Mouse (Mus musculus) kidney, embryonic 16.5 days (tissue): ENCODE measurements at regions not wholly inside any gene's neighbourhood (a gene's known extent, or its start where the extent isn't known, plus 50 kb on each side); places are given as distances from the start of the nearest gene placed in this dataset.
A peak's percentile ranks its signal among the peaks of the same experiment; 100 is the strongest.

ENCODE experiments used
- ATAC-seq: fragments of 200-750 bp; cut with Nextera tagmentation; 2 replicates; pipeline ENCODE4 v1.8.0; 2017; ENCODE audit warnings: moderate TSS enrichment; ENCODE audit not compliant: low FRiP score, low TSS enrichment
- H3K27ac ChIP-seq: fragments of 300-500 bp; sonication (generic); 2 replicates; pipeline ENCODE4 v1.5.1; 2014; ENCODE audit warnings: low read length
- H3K27me3 ChIP-seq: fragments of 300-500 bp; sonication (generic); 2 replicates; pipeline ENCODE4 v1.6.1; 2014; ENCODE audit warnings: low read length, control low read depth, mixed read lengths; ENCODE audit not compliant: insufficient read depth
- H3K36me3 ChIP-seq: fragments of 300-500 bp; sonication (generic); 2 replicates; pipeline ENCODE4 v1.6.1; 2014; ENCODE audit warnings: low read length, control low read depth, mixed read lengths; ENCODE audit not compliant: insufficient read depth
- H3K4me1 ChIP-seq: fragments of 300-500 bp; sonication (generic); 2 replicates; pipeline ENCODE4 v1.6.1; 2014; ENCODE audit warnings: low read length, control low read depth, mixed read lengths; ENCODE audit not compliant: insufficient read depth
- H3K4me2 ChIP-seq: fragments of 300-500 bp; sonication (generic); replicated peaks from 2 replicates; pipeline ENCODE4 v1.6.1; 2014; ENCODE audit warnings: low read depth, low read length
- H3K4me3 ChIP-seq: fragments of 300-500 bp; sonication (generic); 2 replicates; pipeline ENCODE4 v1.5.1; 2014; ENCODE audit warnings: mild to moderate bottlenecking, low read length
- H3K9ac ChIP-seq: fragments of 300-500 bp; sonication (generic); replicated peaks from 2 replicates; pipeline ENCODE4 v1.6.1; 2014; ENCODE audit warnings: low read length
- H3K9me3 ChIP-seq: fragments of 300-500 bp; sonication (generic); 2 replicates; pipeline ENCODE4 v1.6.1; 2016; ENCODE audit warnings: low read length, control low read depth
- WGBS: fragments of 180-500 bp; shearing (Covaris S2); extraction: QIAGEN DNeasy Blood & Tissue Kit; methylation state at CpG from one replicate; pipeline ENCODE4 v1.1.7; 2014; 5-methylcytosine and 5-hydroxymethylcytosine counted together

DNA sequence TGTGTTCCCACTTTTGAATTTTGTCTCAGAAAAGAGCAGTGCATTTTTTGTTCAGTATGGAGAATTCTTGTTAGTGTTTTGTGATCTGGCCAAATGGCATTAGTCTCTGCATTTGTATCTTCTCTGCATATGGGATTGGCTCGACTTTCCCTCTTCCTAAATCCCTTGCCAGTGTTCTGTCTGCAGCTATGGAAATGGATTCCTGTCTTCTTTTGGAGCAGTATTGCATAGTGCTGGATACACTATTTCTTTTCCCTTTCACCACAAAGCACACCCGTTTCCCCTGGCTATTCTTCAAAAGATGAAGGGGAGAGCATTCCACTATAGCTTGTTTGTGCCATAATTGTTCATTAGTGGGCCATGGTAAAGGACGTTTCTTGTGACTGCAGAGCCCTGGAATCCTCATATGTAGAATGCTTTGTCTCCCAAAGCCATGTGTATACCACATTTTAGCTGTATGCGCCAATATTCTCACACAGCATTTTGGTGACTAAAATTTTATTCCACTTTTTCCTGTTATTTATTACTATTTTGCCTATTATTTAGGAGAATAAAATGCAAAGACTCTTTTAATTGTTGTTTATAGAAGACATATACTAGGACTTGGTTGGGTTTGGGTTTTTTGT, 197.8 kb downstream of the Hs3st1 start:
- ATAC-seq, result no peak
- H3K36me3 ChIP-seq, result no peaks in the 10 kb centered on the region
- no peaks in the 10 kb centered on the region for H3K27me3 ChIP-seq
- H3K4me1 ChIP-seq, result no peaks in the 10 kb centered on the region
- no peak overlapping the region for H3K4me2 ChIP-seq
- WGBS, result 69% methylated on average over 4 of the region's 4 CpGs
- no peaks in the 10 kb centered on the region for H3K9me3 ChIP-seq
- no peak overlapping the region for H3K27ac ChIP-seq
- no peak overlapping the region for H3K9ac ChIP-seq
- H3K4me3 ChIP-seq, result no peak overlapping the region

- Histone ChIP-seq H3K4me1 (no peaks in the 10 kb centered on the region), H3K27ac (no peak overlapping the region)
Observed at GRCm38 (mm10) chr5:39537044-39537443, 218.2 kb downstream of the Hs3st1 start.

GRCm38 (mm10) chr5:39536351-39536750, 218.9 kb downstream of the Hs3st1 start:
- no peak overlapping the region for H3K4me2 ChIP-seq
- H3K27me3 ChIP-seq, result no peaks in the 10 kb centered on the region
- no peak overlapping the region for H3K9ac ChIP-seq
- no peaks in the 10 kb centered on the region for H3K4me1 ChIP-seq
- ATAC-seq, result no peak
- 61% methylated on average over 2 of the region's 2 CpGs for WGBS
- H3K36me3 ChIP-seq, result no peaks in the 10 kb centered on the region
- H3K27ac ChIP-seq, result no peak overlapping the region
- H3K9me3 ChIP-seq, result no peaks in the 10 kb centered on the region
- no peak overlapping the region for H3K4me3 ChIP-seq

More at GRCm38 (mm10) chr5:39537044-39537443, 218.2 kb downstream of the Hs3st1 start:
- WGBS, result 68% methylated on average over 2 of the region's 2 CpGs
- no peak overlapping the region for H3K4me3 ChIP-seq
- no peak overlapping the region for H3K9ac ChIP-seq
- no peaks in the 10 kb centered on the region for H3K36me3 ChIP-seq
- no peak overlapping the region for H3K4me2 ChIP-seq
- H3K27me3 ChIP-seq, result no peaks in the 10 kb centered on the region
- ATAC-seq, result no peak
- no peaks in the 10 kb centered on the region for H3K9me3 ChIP-seq

DNA sequence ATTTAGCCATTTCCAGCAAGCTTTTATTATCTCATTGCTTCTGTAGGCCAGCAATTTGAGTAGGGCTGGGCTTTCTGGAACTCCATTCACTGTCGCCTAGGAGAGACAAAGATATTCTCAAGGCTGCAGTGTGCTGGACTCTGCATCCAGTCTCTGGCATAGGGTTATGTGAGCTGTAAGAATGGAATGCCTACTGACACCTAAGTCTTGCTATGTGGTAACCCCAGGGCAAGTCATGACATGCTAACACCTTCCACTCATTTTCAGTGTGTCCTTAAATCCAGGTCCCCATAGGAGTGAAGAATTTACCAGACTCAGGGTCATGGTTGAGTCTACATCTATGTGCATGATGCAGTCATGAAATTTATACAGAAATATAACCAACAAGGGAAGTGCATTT, 245.0 kb downstream of the Hs3st1 start:
- no peak overlapping the region for H3K9ac ChIP-seq
- H3K4me2 ChIP-seq, result no peak overlapping the region
- 85% methylated on average over 1 of the region's 1 CpGs for WGBS
- no peaks in the 10 kb centered on the region for H3K27me3 ChIP-seq
- no peak overlapping the region for H3K27ac ChIP-seq
- H3K4me1 ChIP-seq, result no peaks in the 10 kb centered on the region
- H3K36me3 ChIP-seq, result no peaks in the 10 kb centered on the region
- ATAC-seq, result no peak
- H3K9me3 ChIP-seq, result no peaks in the 10 kb centered on the region
- H3K4me3 ChIP-seq, result no peak overlapping the region

DNA sequence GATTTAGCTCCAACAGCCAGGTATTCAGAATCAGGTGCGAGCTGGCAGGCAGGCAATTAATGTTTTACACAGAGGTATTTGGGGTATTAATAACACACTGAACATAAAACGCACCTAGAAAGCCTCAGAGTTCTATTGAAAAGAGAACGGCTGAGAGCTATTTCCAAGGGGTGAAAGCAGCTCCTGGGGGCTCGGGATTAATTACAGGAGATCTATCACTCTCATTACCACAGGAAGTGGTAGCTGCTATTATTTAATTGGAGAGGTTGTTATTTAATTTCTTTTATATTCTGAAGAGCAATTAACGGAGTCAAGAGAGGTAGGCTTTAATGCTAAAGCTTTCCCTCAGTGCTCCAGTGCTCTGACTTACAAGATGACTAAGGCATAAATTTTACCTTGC, 272.5 kb downstream of the Hs3st1 start:
- 47% methylated on average over 5 of the region's 5 CpGs for WGBS

GRCm38 (mm10) chr5:39458116-39458525, 297.2 kb downstream of the Hs3st1 start:
- no peak overlapping the region for H3K9ac ChIP-seq
- H3K27ac ChIP-seq, result no peak overlapping the region
- H3K4me3 ChIP-seq, result no peak overlapping the region
- no peaks in the 10 kb centered on the region for H3K9me3 ChIP-seq
- no peaks in the 10 kb centered on the region for H3K27me3 ChIP-seq
- 44% methylated on average over 2 of the region's 2 CpGs for WGBS
- no peak; the same call in 1 of the 2 replicates for ATAC-seq
- H3K36me3 ChIP-seq, result no peaks in the 10 kb centered on the region
- H3K4me1 ChIP-seq, result no peaks in the 10 kb centered on the region
- no peak overlapping the region for H3K4me2 ChIP-seq

More for the DNA sequence above, 272.5 kb downstream of the Hs3st1 start:
- ATAC-seq, result no peak
- no peak overlapping the region for H3K27ac ChIP-seq
- H3K4me3 ChIP-seq, result no peak overlapping the region
- no peaks in the 10 kb centered on the region for H3K27me3 ChIP-seq
- H3K36me3 ChIP-seq, result no peaks in the 10 kb centered on the region
- no peaks in the 10 kb centered on the region for H3K4me1 ChIP-seq
- H3K9ac ChIP-seq, result no peak overlapping the region
- no peaks in the 10 kb centered on the region for H3K9me3 ChIP-seq
- H3K4me2 ChIP-seq, result no peak overlapping the region

- no peak overlapping the region for H3K4me3 ChIP-seq
- no peaks in the 10 kb centered on the region for H3K27me3 ChIP-seq
- no peak overlapping the region for H3K27ac ChIP-seq
- H3K9ac ChIP-seq, result no peak overlapping the region
- H3K4me2 ChIP-seq, result no peak overlapping the region
- no peaks in the 10 kb centered on the region for H3K36me3 ChIP-seq
- no peaks in the 10 kb centered on the region for H3K4me1 ChIP-seq
- no peaks in the 10 kb centered on the region for H3K9me3 ChIP-seq
- no peak for ATAC-seq
Observed at GRCm38 (mm10) chr5:39453706-39454105, 301.6 kb downstream of the Hs3st1 start.

DNA sequence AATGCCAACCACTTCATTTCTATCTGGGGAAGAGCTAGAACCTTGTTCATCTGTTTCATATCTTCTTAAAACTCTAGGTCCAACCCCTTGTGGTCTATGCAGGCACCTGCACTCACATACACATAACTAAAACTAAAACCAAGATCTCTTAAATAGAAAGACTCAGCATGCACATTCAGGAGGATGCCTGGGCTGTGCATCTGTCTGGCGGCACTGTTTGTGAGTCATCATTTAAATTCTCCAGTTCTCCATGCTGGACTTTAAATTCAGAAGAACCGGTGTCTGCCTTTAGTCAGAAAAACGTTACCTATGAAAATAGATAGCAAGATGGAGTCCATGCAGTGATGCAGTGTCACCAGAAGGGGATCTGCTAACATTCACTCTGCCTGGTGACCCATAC, 314.5 kb downstream of the Hs3st1 start:
- H3K9me3 ChIP-seq, result peaks cover 3% of the 10 kb centered on the region; the same call in 1 of the 2 replicates
- no peak for ATAC-seq
- 0 out of 2 replicates have a peak, but pooled peaks cover 5% of the 10 kb centered on the region for H3K4me1 ChIP-seq
- no peaks in the 10 kb centered on the region for H3K36me3 ChIP-seq
- H3K27ac ChIP-seq, result no peak overlapping the region
- H3K27me3 ChIP-seq, result no peaks in the 10 kb centered on the region
- WGBS, result 94% methylated on average over 3 of the region's 3 CpGs
- H3K9ac ChIP-seq, result no peak overlapping the region
- no peak overlapping the region for H3K4me2 ChIP-seq
- H3K4me3 ChIP-seq, result no peak overlapping the region

DNA sequence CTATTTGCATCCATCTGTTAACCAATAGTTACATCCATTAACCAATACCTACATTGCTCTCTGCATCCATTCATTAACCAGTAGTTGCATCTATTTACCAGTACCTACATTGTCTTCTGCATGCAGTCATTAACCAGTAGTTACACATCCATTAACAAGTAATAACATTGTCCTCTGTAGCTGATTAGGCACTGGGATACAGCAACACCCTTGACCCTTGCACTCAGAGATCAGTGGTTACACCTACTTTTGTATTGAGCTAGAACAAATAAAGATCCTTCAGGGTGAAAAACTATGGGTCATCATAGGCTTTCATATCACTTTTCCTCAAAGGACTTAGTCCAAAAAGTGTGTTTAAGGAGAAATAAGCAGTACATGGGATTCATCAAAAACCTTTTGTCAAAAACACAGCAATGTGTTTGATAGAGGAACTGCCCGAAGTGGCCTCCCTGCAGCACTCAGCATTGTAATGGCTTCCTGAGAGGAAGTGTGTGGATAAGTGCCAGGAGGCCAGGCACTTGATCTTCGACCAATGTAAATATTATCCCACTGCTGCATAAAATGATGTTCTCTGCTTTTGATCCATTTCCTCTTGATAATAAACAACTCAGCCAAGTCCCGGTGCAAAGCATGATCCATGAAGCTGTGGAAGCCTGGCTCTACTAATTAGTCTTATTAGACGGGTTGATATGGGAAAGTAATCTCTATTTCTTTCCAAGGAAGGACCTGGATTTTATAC, 317.6 kb downstream of the Hs3st1 start:
- H3K9ac ChIP-seq, result no peak overlapping the region
- H3K27ac ChIP-seq, result no peak overlapping the region
- H3K4me1 ChIP-seq, result 0 out of 2 replicates have a peak, but pooled peaks cover 5% of the 10 kb centered on the region
- no peak overlapping the region for H3K4me2 ChIP-seq
- peaks cover 3% of the 10 kb centered on the region; the same call in 1 of the 2 replicates for H3K9me3 ChIP-seq
- H3K27me3 ChIP-seq, result no peaks in the 10 kb centered on the region
- no peaks in the 10 kb centered on the region for H3K36me3 ChIP-seq
- H3K4me3 ChIP-seq, result no peak overlapping the region
- ATAC-seq, result 0 out of 2 replicates have a peak, but pooled peaks have one; percentile 57
- 24% methylated on average over 4 of the region's 4 CpGs for WGBS

- Histone ChIP-seq H3K9me3 (no peaks in the 10 kb centered on the region), H3K27ac (no peak overlapping the region), H3K4me2 (no peak overlapping the region), H3K36me3 (no peaks in the 10 kb centered on the region), H3K4me1 (no peaks in the 10 kb centered on the region), H3K27me3 (no peaks in the 10 kb centered on the region), H3K4me3 (no peak overlapping the region), H3K9ac (no peak overlapping the region)
- no peak for ATAC-seq
- WGBS, result 80% methylated on average over 3 of the region's 3 CpGs
Observed at GRCm38 (mm10) chr5:39426053-39426452, 329.2 kb downstream of the Hs3st1 start.
